Mouse (Mus musculus) hindbrain, embryonic 15.5 days (tissue): Measurements from ENCODE around the gene Ptpn13. TPM values are rescaled to one million over a fixed set of nuclear protein-coding genes. Genes with fewer than 3 reads are reported as not detected.

Experiments used
- ATAC-seq: fragments of 200-750 bp; cut with Nextera tagmentation; 2 replicates; pipeline ENCODE4 v1.8.0; 2017; ENCODE audit warnings: low read depth, moderate number of reproducible peaks, moderate TSS enrichment; ENCODE audit not compliant: low FRiP score
- H3K27ac ChIP-seq: fragments of 300-500 bp; sonication (generic); replicated peaks from 2 replicates; pipeline ENCODE4 v1.5.1; 2015; ENCODE audit warnings: mild to moderate bottlenecking, inconsistent platforms
- H3K27me3 ChIP-seq: fragments of 300-500 bp; sonication (generic); 2 replicates; pipeline ENCODE4 v1.6.1; 2015; ENCODE audit warnings: control low read depth, inconsistent platforms
- H3K36me3 ChIP-seq: fragments of 300-500 bp; sonication (generic); 2 replicates; pipeline ENCODE4 v1.6.1; 2015; ENCODE audit warnings: control low read depth, inconsistent platforms
- H3K4me1 ChIP-seq: fragments of 300-500 bp; sonication (generic); replicated peaks from 2 replicates; pipeline ENCODE4 v1.6.1; 2015; ENCODE audit warnings: control low read depth, inconsistent platforms
- H3K4me2 ChIP-seq: fragments of 300-500 bp; sonication (generic); 2 replicates; pipeline ENCODE4 v1.6.1; 2015; ENCODE audit warnings: moderate library complexity, mild to moderate bottlenecking, inconsistent platforms
- H3K4me3 ChIP-seq: fragments of 300-500 bp; sonication (generic); 2 replicates; pipeline ENCODE4 v1.5.1; 2015; ENCODE audit warnings: mild to moderate bottlenecking, inconsistent platforms
- H3K9ac ChIP-seq: fragments of 300-500 bp; sonication (generic); 2 replicates; pipeline ENCODE4 v1.6.1; 2015; ENCODE audit warnings: inconsistent platforms
- H3K9me3 ChIP-seq: fragments of 300-500 bp; sonication (generic); 2 replicates; pipeline ENCODE4 v1.6.1; 2016; ENCODE audit warnings: control low read depth, inconsistent platforms
- WGBS: fragments of 180-500 bp; shearing (Covaris S2); methylation state at CpG from one replicate; pipeline ENCODE4 v1.1.7; 2015; 5-methylcytosine and 5-hydroxymethylcytosine counted together
- polyA plus RNA-seq: library from polyadenylated mRNA; unstranded; fragments of >200 nt; fragmentation: Nextera tagmentation; extraction: Ambion mirVana; gene quantifications from 2 replicates; pipeline ENCODE4 v1.2.1, GENCODE M21; 2015

The Ptpn13 gene
- polyA plus RNA-seq, 1 experiment from 2014 or later, result 4.7 TPM

- Histone ChIP-seq H3K4me2 (no peak overlapping the region), H3K27ac (no peak overlapping the region), H3K36me3 (no peaks in the 10 kb centered on the region), H3K27me3 (no peaks in the 10 kb centered on the region), H3K4me3 (no peak overlapping the region), H3K4me1 (no peaks in the 10 kb centered on the region), H3K9me3 (no peaks in the 10 kb centered on the region), H3K9ac (no peak overlapping the region)
- WGBS, result 94% methylated on average over 10 of the region's 10 CpGs
- no peak for ATAC-seq
These were observed 186.0 kb downstream of the Ptpn13 start for GRCm38 (mm10) chr5:103610856-103611472.

DNA sequence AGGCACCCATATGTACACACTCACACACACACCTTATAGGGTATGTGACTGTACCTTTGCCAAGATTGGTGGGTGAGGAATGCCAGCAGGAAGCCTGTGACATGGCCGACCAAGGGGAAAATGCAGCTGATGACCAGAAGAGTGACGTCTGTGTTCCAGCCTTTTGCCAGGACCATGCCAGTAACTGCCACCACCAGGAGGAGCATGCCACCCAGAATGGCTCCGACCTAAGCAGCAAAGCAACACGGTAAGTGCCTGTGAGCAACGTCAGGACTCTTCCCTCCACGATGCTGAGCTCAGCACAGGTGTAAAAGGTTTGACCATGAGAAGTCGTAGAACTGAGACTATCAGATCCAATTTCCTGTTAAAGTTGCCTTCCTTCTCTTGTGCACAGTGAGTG is 187.3 kb downstream of the Ptpn13 start:
- Histone ChIP-seq H3K4me3 (no peak overlapping the region), H3K27me3 (no peaks in the 10 kb centered on the region), H3K36me3 (no peaks in the 10 kb centered on the region), H3K27ac (no peak overlapping the region), H3K4me2 (no peak overlapping the region), H3K4me1 (no peaks in the 10 kb centered on the region), H3K9ac (no peak overlapping the region), H3K9me3 (no peaks in the 10 kb centered on the region)
- ATAC-seq, result no peak
- 89% methylated on average over 7 of the region's 7 CpGs for WGBS

DNA sequence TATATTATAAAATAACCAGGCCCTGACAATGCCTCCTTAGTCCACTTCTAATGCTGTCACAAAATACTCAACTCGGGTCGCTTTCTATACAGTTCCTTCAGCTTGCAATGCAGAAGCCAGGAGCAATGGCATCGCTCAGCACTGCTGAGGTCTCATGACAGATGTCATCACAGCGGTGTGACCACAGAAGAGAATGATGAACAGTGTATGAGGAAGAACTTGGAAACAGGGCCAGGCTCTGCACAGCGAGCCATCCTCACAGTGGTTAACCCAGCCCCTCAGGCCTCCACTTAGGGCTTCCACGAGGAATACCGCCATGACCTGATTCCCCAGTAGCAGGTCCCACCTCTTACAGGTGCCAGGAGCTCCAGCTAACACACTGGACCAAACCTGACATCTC is 189.4 kb downstream of the Ptpn13 start:
- H3K36me3 ChIP-seq, result no peaks in the 10 kb centered on the region
- no peak overlapping the region for H3K4me2 ChIP-seq
- no peak overlapping the region for H3K4me3 ChIP-seq
- no peaks in the 10 kb centered on the region for H3K27me3 ChIP-seq
- ATAC-seq, result no peak
- H3K9me3 ChIP-seq, result no peaks in the 10 kb centered on the region
- whole genome bisulfite sequencing, result 91% methylated on average over 7 of the region's 7 CpGs
- no peak overlapping the region for H3K27ac ChIP-seq
- H3K4me1 ChIP-seq, result no peaks in the 10 kb centered on the region
- no peak overlapping the region for H3K9ac ChIP-seq

- WGBS, result 68% methylated on average over 9 of the region's 9 CpGs
These were observed 192.2 kb downstream of the Ptpn13 start for GRCm38 (mm10) chr5:103617191-103617590.

DNA sequence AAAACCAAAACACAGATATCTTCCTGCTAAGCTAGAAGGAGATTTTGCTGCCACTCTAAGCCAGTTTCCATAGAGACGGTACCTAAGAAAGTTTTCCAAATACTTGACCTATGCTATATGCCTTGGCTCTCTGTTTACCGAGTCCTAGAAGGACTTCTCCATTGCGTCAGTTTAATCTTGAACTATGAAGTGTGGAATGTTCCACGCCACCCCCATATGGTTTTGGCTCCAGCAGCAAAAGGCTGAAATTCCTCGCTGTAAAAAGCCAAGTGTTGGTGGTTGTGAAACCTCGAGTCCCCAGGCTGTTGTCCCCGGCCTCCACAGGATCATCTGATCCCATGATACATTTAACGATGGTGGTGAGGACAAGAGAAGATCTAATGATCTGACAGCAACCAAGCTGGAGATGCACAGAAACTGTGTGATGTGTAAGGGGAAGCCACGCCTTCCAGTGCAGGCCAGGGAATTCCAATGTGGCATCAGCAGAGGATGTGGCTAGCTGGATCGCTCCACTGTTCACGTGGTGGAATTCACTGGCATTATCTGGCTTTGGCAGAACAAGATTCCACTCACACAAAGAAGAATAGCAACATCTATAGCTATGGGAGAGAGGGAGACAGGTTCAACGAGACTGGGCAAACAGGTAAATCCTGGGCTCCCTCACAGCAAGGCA is 195.4 kb downstream of the Ptpn13 start:
- H3K4me2 ChIP-seq, result no peak overlapping the region

More at GRCm38 (mm10) chr5:103617191-103617590, 192.2 kb downstream of the Ptpn13 start:
- Histone ChIP-seq H3K4me3 (no peak overlapping the region), H3K4me1 (no peaks in the 10 kb centered on the region), H3K4me2 (no peak overlapping the region), H3K36me3 (no peaks in the 10 kb centered on the region), H3K9me3 (no peaks in the 10 kb centered on the region), H3K27me3 (no peaks in the 10 kb centered on the region), H3K27ac (no peak overlapping the region), H3K9ac (no peak overlapping the region)
- ATAC-seq, result no peak

DNA sequence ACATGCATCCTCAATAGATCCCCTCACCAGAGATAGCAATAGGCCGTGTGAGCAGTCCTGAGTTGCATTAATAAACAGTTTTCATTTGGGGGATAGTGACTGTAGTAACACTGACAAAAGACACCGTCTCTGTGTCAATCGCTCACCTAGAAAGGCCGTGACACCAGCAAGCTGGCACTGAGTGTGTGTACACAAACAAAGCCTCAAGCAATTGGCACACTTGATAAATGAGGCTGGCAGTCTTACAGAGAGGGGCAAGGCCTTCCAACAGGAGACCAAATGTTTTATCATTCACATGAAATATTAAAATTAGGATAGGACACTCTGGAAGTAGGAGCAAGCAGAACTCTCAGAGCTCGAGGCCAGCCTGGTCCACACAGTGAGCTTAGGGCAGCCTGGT is 197.3 kb downstream of the Ptpn13 start:
- Histone ChIP-seq H3K4me1 (no peaks in the 10 kb centered on the region), H3K36me3 (no peaks in the 10 kb centered on the region), H3K27ac (no peak overlapping the region), H3K9me3 (no peaks in the 10 kb centered on the region), H3K9ac (no peak overlapping the region), H3K4me2 (no peak overlapping the region), H3K4me3 (no peak overlapping the region), H3K27me3 (no peaks in the 10 kb centered on the region)
- ATAC-seq, result no peak; the same call in 1 of the 2 replicates
- 64% methylated on average over 5 of the region's 5 CpGs for WGBS

More for the DNA sequence above, 195.4 kb downstream of the Ptpn13 start:
- Histone ChIP-seq H3K9ac (no peak overlapping the region), H3K27ac (no peak overlapping the region), H3K27me3 (no peaks in the 10 kb centered on the region), H3K36me3 (no peaks in the 10 kb centered on the region), H3K9me3 (no peaks in the 10 kb centered on the region), H3K4me3 (no peak overlapping the region), H3K4me1 (no peaks in the 10 kb centered on the region)
- ATAC-seq, result no peak
- 83% methylated on average over 12 of the region's 12 CpGs for WGBS

GRCm38 (mm10) chr5:103624831-103625230 is 199.8 kb downstream of the Ptpn13 start:
- no peaks in the 10 kb centered on the region for H3K27me3 ChIP-seq
- H3K27ac ChIP-seq, result no peak overlapping the region

GRCm38 (mm10) chr5:103628499-103628898 is 203.5 kb downstream of the Ptpn13 start:
- no peak overlapping the region for H3K4me3 ChIP-seq
- no peaks in the 10 kb centered on the region for H3K9me3 ChIP-seq
- H3K36me3 ChIP-seq, result no peaks in the 10 kb centered on the region
- H3K27ac ChIP-seq, result no peak overlapping the region
- ATAC-seq, result no peak
- H3K9ac ChIP-seq, result no peak overlapping the region
- no peak overlapping the region for H3K4me2 ChIP-seq
- H3K27me3 ChIP-seq, result no peaks in the 10 kb centered on the region
- H3K4me1 ChIP-seq, result peaks cover 17% of the 10 kb centered on the region
- 80% methylated on average over 6 of the region's 6 CpGs for WGBS

More at GRCm38 (mm10) chr5:103624831-103625230, 199.8 kb downstream of the Ptpn13 start:
- H3K36me3 ChIP-seq, result no peaks in the 10 kb centered on the region
- no peaks in the 10 kb centered on the region for H3K9me3 ChIP-seq
- 94% methylated on average over 5 of the region's 5 CpGs for WGBS
- ATAC-seq, result no peak
- H3K4me1 ChIP-seq, result peaks cover 12% of the 10 kb centered on the region
- no peak overlapping the region for H3K4me2 ChIP-seq
- no peak overlapping the region for H3K4me3 ChIP-seq
- H3K9ac ChIP-seq, result no peak overlapping the region

GRCm38 (mm10) chr5:103629111-103629764 is 204.2 kb downstream of the Ptpn13 start, which contains the start of gene Slc10a6:
TSS of gene Slc10a6 (minus strand) at chr5:103629403.
- Histone ChIP-seq H3K4me1 (peaks cover 17% of the 10 kb centered on the region), H3K4me3 (no peak within 1 kb of the TSS), H3K9me3 (no peaks in the 10 kb centered on the region), H3K27me3 (no peaks in the 10 kb centered on the region), H3K36me3 (no peaks in the 10 kb centered on the region), H3K4me2 (no peak within 1 kb of the TSS), H3K27ac (0 out of 2 replicates have a peak within 1 kb of the TSS, but pooled peaks have one; percentile 23), H3K9ac (no peak within 1 kb of the TSS)
- 55% methylated on average over 17 of the region's 17 CpGs for WGBS
- ATAC-seq, result peak; percentile 87

DNA sequence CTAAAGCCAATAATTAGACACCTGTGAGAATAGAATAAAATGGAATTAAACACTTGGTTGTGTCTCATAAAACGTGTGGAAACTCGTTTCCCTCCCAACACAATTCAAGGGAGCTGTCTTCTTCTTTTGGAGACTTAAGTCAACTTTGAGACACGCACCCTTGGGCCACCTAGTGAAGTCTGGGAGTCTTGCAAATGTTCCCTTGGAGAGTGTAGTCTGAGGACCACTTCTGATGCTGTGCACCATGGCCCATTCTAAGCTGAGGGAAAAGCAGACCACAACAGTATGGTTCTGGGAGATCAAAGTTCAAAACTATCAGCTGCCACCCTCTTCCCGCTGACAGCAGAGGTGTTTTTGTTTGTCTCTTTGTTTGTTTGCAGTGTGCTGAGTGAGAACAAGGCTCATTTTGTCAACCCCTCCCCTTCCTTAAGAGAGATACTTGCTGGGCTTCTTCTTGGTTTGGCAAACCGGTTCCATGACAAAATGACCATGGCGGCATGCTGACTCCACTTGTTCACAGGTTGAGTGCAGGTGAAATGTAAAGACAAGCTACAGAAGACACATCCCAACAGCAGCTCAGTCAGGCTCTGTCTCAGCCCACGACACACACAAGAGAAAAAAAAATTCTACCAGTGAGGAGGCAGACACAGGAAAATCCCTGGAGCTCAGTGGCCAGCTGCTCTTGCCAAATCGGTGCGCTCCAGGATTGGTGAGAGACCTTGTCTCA is 205.0 kb downstream of the Ptpn13 start:
- H3K4me3 ChIP-seq, result no peak overlapping the region
- no peaks in the 10 kb centered on the region for H3K9me3 ChIP-seq
- H3K27ac ChIP-seq, result no peak overlapping the region
- 76% methylated on average over 9 of the region's 9 CpGs for WGBS
- no peaks in the 10 kb centered on the region for H3K27me3 ChIP-seq
- H3K9ac ChIP-seq, result no peak overlapping the region
- no peaks in the 10 kb centered on the region for H3K36me3 ChIP-seq
- peaks cover 17% of the 10 kb centered on the region for H3K4me1 ChIP-seq
- no peak overlapping the region for H3K4me2 ChIP-seq
- no peak for ATAC-seq

DNA sequence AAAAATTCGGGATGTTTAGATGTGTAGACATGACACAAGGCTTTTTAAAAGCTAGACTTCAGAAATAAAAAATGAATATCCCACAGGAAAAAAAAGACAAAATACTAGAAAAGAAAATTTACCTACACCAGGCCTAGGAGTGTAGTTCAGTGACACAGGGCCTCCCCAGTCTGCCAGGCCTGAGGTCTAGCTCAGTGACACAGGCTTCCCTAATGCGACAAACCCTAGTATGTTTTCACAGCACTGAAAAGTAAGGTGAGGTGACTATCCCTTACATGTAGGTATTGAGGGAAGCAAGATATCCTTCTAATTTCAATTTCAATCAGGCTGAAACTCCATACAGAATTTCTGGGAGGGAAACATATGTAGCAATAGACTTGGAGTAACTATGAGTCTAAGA is 212.2 kb downstream of the Ptpn13 start:
- no peaks in the 10 kb centered on the region for H3K36me3 ChIP-seq
- no peak overlapping the region for H3K4me3 ChIP-seq
- H3K4me1 ChIP-seq, result no peaks in the 10 kb centered on the region
- H3K4me2 ChIP-seq, result no peak overlapping the region
- no peak overlapping the region for H3K9ac ChIP-seq
- WGBS, result 90% methylated on average over 2 of the region's 2 CpGs
- H3K27me3 ChIP-seq, result no peaks in the 10 kb centered on the region
- no peaks in the 10 kb centered on the region for H3K9me3 ChIP-seq
- H3K27ac ChIP-seq, result no peak overlapping the region
- ATAC-seq, result no peak

DNA sequence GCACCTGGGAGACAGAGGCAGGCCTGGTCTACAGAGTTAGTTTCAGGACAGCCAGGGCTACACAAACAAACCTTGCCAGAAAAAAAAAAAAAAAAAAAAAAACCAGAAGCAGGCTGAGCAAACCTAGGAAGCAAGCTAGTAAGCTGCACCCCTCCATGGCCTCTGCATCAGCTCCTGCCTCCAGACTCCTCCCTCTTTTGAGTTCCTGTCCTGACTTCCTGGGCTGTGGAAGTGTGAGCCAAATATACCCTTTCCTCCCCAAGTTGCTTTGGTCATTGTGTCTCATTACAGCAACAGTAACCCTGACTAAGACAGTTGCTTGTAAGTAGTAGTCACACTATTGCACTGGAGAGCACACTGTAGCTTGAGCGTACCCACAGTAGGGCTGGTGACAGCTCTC is 219.2 kb downstream of the Ptpn13 start:
- Histone ChIP-seq H3K9me3 (no peaks in the 10 kb centered on the region), H3K4me3 (no peak overlapping the region), H3K36me3 (no peaks in the 10 kb centered on the region), H3K4me1 (no peaks in the 10 kb centered on the region), H3K27me3 (no peaks in the 10 kb centered on the region), H3K27ac (no peak overlapping the region), H3K4me2 (no peak overlapping the region), H3K9ac (no peak overlapping the region)
- no peak for ATAC-seq
- WGBS, result 90% methylated on average over 1 of the region's 1 CpGs
